Mouse (Mus musculus): ENCODE data around the gene Foxn4. TPM values are rescaled to one million over a fixed set of nuclear protein-coding genes. Genes with fewer than 3 reads are reported as not detected.

Foxn4 gene
- total RNA-seq, 2 experiments from 2014 or later = 0.16 TPM; not detected in 1

Other genes with a start within 250 kb of the Foxn4 start
- gene Usp30, start 208.3 kb downstream of the Foxn4 start, total RNA-seq (2021) = 10 to 100 TPM; 31.6 to 34.8 TPM
- 100 to 1,000 TPM; 107 to 115 TPM for gene Svop, start 182.2 kb downstream of the Foxn4 start, total RNA-seq (2021)
- gene Alkbh2, start 145.6 kb downstream of the Foxn4 start, total RNA-seq (2021) = 1 to 10 TPM; 6.2 to 6.9 TPM
- gene Ung, start 143.4 kb downstream of the Foxn4 start, total RNA-seq (2021) = 1 to 10 TPM; 5.6 to 6.0 TPM
- gene Acacb, start 127.3 kb downstream of the Foxn4 start, total RNA-seq (2021) = 1 to 10 TPM; 2.4 to 3.8 TPM
- 1 to 10 TPM; 1.1 TPM for gene Myo1h, start 15.4 kb upstream of the Foxn4 start, total RNA-seq (2021)
- gene Kctd10, start 106.7 kb upstream of the Foxn4 start, total RNA-seq (2021) = 10 to 100 TPM; 61.6 to 63.0 TPM
- gene Ube3b, start 106.8 kb upstream of the Foxn4 start, total RNA-seq (2021) = 10 to 100 TPM; 67.7 to 68.4 TPM
- gene Mmab, start 170.3 kb upstream of the Foxn4 start, total RNA-seq (2021) = 10 to 100 TPM; 26.8 to 28.8 TPM
- 10 to 100 TPM; 72.5 to 75.3 TPM for gene Mvk, start 170.5 kb upstream of the Foxn4 start, total RNA-seq (2021)

Measured in left cerebral cortex, postnatal 4 days (tissue).